Mouse (Mus musculus): ENCODE results near the gene Bok. TPM values are rescaled to one million over a fixed set of nuclear protein-coding genes. Genes with fewer than 3 reads are reported as not detected.

Gene Bok
- polyA plus RNA-seq, 1 experiment from 2014 or later: 24.6 TPM

DNA sequence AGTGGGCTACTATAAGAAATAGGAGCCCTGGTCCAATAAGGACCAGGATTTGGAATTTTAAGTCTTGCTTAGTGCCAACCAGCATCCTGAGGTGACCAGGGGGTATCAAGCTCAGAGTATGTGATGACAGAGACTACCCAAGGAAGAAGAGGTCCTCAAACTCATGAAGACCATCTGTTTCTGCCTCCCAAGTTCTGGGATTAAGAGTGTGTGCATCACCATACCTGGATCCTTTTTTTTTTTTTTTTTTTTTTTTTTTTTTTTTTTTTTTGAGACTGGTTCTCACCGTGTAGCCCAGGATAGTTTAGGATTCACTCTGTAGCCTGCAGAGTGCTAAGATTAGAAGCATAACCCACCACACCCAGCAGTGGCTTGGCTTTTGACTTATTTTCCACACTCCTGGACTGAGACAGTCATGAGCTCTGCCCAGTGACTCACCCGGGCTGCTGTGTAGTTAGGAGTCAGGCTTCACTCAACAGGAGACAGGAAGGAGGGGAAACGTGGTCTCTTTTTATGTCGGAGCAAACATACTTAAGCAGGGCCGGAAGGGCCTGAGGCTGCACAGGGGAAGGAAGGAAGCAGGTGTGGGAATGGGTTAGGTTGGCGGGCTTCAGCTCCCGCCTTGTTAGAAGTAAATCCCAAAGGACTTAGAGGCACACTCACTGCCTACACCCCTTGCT, 5.4 kb upstream of the Bok start:
- Histone ChIP-seq H3K9ac (replicated peaks; ENCODE audit: low read length) (no peak overlapping the region), H3K4me2 (ENCODE audit: low read depth, low read length) (no peak overlapping the region), H3K27ac (replicated peaks; ENCODE audit: low read depth, low read length) (no peak overlapping the region), H3K4me1 (ENCODE audit: control insufficient read depth, insufficient read depth, low read length) (no peaks in the 10 kb centered on the region), H3K36me3 (replicated peaks; ENCODE audit: control insufficient read depth, insufficient read depth, low read depth, low read length) (no peaks in the 10 kb centered on the region), H3K9me3 (replicated peaks; ENCODE audit: control insufficient read depth, low read length) (no peaks in the 10 kb centered on the region), H3K4me3 (ENCODE audit: low read depth, low read length) (no peak overlapping the region), H3K27me3 (ENCODE audit: control insufficient read depth, insufficient read depth, low read length) (no peaks in the 10 kb centered on the region)
- no peak for ATAC-seq (replicated peaks; ENCODE audit: insufficient number of reproducible peaks, low FRiP score, low TSS enrichment, low read depth)
- 64% methylated on average over 7 of the region's 7 CpGs for WGBS
- DNase-seq (ENCODE audit: low spot score): no peak

DNA sequence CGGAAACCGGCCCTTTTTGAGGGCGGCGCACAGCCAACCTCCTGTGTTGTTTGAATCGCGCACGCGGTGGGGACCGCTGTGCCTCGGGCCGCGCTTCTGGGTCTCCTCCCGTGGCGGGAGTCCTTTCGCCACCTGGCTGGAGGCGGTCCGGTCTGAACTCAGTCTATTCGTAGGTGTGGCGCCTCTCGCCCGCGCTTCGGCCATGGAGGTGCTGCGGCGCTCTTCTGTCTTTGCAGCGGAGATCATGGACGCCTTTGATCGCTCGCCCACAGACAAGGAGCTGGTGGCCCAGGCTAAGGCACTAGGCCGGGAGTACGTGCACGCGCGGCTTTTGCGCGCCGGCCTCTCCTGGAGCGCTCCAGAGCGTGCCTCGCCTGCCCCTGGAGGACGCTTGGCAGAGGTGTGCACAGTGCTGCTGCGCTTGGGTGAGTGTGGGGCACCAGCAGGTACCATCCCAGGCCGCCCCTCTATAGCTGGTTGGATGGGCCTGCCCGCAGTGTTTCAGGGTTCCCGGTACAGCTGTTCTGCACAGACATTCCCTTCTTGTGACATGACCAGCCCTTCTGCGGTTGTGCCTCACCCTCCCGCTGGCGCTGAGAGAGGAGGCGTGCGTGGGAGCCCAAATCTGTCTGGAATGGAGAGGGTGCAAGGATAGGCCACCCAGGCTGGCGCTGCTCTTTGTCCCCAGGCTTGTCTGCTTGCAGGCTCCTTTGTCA, 943 bp downstream of the Bok start:
- no peaks in the 10 kb centered on the region for H3K36me3 ChIP-seq (replicated peaks; ENCODE audit: control insufficient read depth, insufficient read depth, low read depth, low read length)
- DNase-seq (ENCODE audit: low spot score): peak; percentile 88
- no peaks in the 10 kb centered on the region for H3K9me3 ChIP-seq (replicated peaks; ENCODE audit: control insufficient read depth, low read length)
- H3K4me1 ChIP-seq (ENCODE audit: control insufficient read depth, insufficient read depth, low read length): no peaks in the 10 kb centered on the region
- H3K9ac ChIP-seq (replicated peaks; ENCODE audit: low read length): peak overlapping the region; percentile 79
- 3% methylated on average over 51 of the region's 51 CpGs for WGBS
- peak overlapping the region; percentile 59 for H3K4me3 ChIP-seq (ENCODE audit: low read depth, low read length)
- no peak overlapping the region for H3K27ac ChIP-seq (replicated peaks; ENCODE audit: low read depth, low read length)
- H3K27me3 ChIP-seq (ENCODE audit: control insufficient read depth, insufficient read depth, low read length): peaks cover 5% of the 10 kb centered on the region
- peak; percentile 90 for ATAC-seq (replicated peaks; ENCODE audit: insufficient number of reproducible peaks, low FRiP score, low TSS enrichment, low read depth)
- peak overlapping the region; percentile 89 for H3K4me2 ChIP-seq (ENCODE audit: low read depth, low read length)

DNA sequence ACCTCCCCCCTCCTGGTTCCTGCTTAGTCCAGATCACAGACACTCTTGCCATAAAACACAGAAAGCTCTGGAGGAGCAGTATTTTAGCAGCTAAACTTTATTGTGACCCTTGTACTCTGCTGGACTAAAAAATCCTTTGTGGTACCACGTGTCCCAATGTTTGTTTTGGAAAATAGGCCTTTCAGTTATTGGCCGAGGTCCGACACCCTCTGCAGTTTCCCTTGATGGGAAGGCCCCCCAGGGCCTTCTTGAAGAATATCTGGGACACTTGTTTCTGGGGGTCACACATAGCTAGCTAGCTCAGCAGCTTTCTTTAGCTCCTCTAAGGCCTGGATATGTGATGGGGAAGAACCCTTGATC, 1.5 kb downstream of the Bok start:
- Histone ChIP-seq H3K9ac (replicated peaks; ENCODE audit: low read length) (peak overlapping the region; percentile 79; the same call in 1 of the 2 replicates), H3K4me2 (ENCODE audit: low read depth, low read length) (peak overlapping the region; percentile 89), H3K4me1 (ENCODE audit: control insufficient read depth, insufficient read depth, low read length) (no peaks in the 10 kb centered on the region), H3K4me3 (ENCODE audit: low read depth, low read length) (peak overlapping the region; percentile 59; the same call in 1 of the 2 replicates), H3K27ac (replicated peaks; ENCODE audit: low read depth, low read length) (no peak overlapping the region), H3K27me3 (ENCODE audit: control insufficient read depth, insufficient read depth, low read length) (peaks cover 5% of the 10 kb centered on the region), H3K9me3 (replicated peaks; ENCODE audit: control insufficient read depth, low read length) (no peaks in the 10 kb centered on the region), H3K36me3 (replicated peaks; ENCODE audit: control insufficient read depth, insufficient read depth, low read depth, low read length) (no peaks in the 10 kb centered on the region)
- WGBS: 70% methylated on average over 3 of the region's 3 CpGs
- DNase-seq (ENCODE audit: low spot score) (no peak), ATAC-seq (replicated peaks; ENCODE audit: insufficient number of reproducible peaks, low FRiP score, low TSS enrichment, low read depth) (no peak)

DNA sequence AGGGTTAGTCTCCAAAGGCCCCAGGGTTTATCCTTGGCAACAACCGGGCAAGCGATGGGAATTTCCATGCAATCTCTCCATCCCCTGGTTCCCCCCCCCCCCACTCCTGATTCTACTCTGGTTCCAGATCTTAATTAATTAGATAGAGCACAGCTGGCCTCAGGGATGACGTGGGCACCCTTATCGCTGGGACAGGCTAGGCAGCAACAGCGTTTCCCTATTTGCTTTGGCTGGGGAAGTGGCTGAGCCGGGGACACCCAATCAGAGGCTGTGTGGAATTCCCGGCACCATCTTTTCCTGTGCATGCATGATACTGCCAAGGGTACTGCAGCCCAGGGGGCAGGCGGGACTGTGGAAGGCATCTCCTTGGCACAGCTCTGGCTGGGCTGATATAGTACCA, 2.7 kb downstream of the Bok start:
- Histone ChIP-seq H3K9me3 (replicated peaks; ENCODE audit: control insufficient read depth, low read length) (no peaks in the 10 kb centered on the region), H3K9ac (replicated peaks; ENCODE audit: low read length) (no peak overlapping the region), H3K4me2 (ENCODE audit: low read depth, low read length) (no peak overlapping the region), H3K36me3 (replicated peaks; ENCODE audit: control insufficient read depth, insufficient read depth, low read depth, low read length) (no peaks in the 10 kb centered on the region), H3K4me3 (ENCODE audit: low read depth, low read length) (no peak overlapping the region), H3K27me3 (ENCODE audit: control insufficient read depth, insufficient read depth, low read length) (peaks cover 5% of the 10 kb centered on the region), H3K27ac (replicated peaks; ENCODE audit: low read depth, low read length) (no peak overlapping the region), H3K4me1 (ENCODE audit: control insufficient read depth, insufficient read depth, low read length) (no peaks in the 10 kb centered on the region)
- no peak for ATAC-seq (replicated peaks; ENCODE audit: insufficient number of reproducible peaks, low FRiP score, low TSS enrichment, low read depth)
- no peak for DNase-seq (ENCODE audit: low spot score)
- 84% methylated on average over 8 of the region's 8 CpGs for WGBS

DNA sequence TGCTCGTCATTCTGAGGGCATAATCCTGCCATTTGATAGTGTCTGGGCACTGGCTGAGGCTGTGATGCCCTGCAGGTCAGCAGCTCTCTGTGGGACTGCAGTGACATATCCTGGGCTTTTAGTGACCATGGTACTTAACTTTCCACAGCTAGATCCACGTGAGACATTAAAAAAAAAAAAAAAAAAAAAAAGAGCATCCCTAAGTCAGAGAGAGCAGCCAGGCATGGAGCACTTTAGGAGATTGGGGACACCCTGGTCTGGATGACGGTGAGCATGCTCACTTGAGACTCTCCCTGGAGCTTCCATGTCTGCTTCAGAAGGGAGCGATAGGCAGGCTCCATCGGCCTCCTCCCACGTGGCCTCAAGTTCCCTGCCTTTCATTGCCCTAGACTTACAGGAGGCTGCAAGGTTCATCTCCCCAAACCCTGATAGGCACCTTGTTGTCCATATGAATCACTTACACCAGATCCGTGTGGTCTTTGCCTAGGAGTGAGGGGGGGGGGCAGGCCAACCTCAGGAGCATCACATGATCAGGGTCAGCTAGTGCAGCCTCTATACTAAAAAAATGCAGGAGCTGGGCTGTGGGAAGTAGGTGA, 4.5 kb downstream of the Bok start:
- no peak overlapping the region for H3K4me2 ChIP-seq (ENCODE audit: low read depth, low read length)
- no peaks in the 10 kb centered on the region for H3K4me1 ChIP-seq (ENCODE audit: control insufficient read depth, insufficient read depth, low read length)
- H3K4me3 ChIP-seq (ENCODE audit: low read depth, low read length): no peak overlapping the region
- 89% methylated on average over 7 of the region's 7 CpGs for WGBS
- ATAC-seq (replicated peaks; ENCODE audit: insufficient number of reproducible peaks, low FRiP score, low TSS enrichment, low read depth) (no peak), DNase-seq (ENCODE audit: low spot score) (no peak)
- H3K9me3 ChIP-seq (replicated peaks; ENCODE audit: control insufficient read depth, low read length): no peaks in the 10 kb centered on the region
- no peaks in the 10 kb centered on the region for H3K36me3 ChIP-seq (replicated peaks; ENCODE audit: control insufficient read depth, insufficient read depth, low read depth, low read length)
- H3K9ac ChIP-seq (replicated peaks; ENCODE audit: low read length): no peak overlapping the region
- H3K27me3 ChIP-seq (ENCODE audit: control insufficient read depth, insufficient read depth, low read length): peaks cover 5% of the 10 kb centered on the region
- no peak overlapping the region for H3K27ac ChIP-seq (replicated peaks; ENCODE audit: low read depth, low read length)

DNA sequence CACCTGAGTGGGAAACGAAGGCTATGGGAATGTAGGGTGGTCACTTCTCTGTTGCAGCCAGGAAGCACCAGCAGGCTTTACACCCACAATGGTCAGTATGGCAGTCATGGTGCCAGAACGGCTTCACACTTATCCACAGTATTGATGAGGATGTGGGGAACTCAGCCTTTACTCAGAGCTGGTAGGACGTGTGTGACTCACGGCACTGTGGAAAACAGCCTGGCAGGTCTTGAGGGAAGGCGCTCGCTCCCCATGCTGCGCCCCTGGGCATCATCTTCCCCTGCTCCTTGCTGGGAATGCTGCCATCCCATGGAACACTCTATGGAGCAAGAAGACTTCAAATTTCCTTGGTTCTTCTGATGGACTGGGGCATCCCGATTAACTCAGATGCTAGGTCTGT, 5.6 kb downstream of the Bok start:
- no peaks in the 10 kb centered on the region for H3K9me3 ChIP-seq (replicated peaks; ENCODE audit: control insufficient read depth, low read length)
- ATAC-seq (replicated peaks; ENCODE audit: insufficient number of reproducible peaks, low FRiP score, low TSS enrichment, low read depth) (no peak), DNase-seq (ENCODE audit: low spot score) (no peak)
- H3K4me3 ChIP-seq (ENCODE audit: low read depth, low read length): no peak overlapping the region
- H3K36me3 ChIP-seq (replicated peaks; ENCODE audit: control insufficient read depth, insufficient read depth, low read depth, low read length): no peaks in the 10 kb centered on the region
- no peaks in the 10 kb centered on the region for H3K4me1 ChIP-seq (ENCODE audit: control insufficient read depth, insufficient read depth, low read length)
- peaks cover 5% of the 10 kb centered on the region; the same call in 1 of the 2 replicates for H3K27me3 ChIP-seq (ENCODE audit: control insufficient read depth, insufficient read depth, low read length)
- H3K4me2 ChIP-seq (ENCODE audit: low read depth, low read length): no peak overlapping the region
- H3K27ac ChIP-seq (replicated peaks; ENCODE audit: low read depth, low read length): no peak overlapping the region
- WGBS: 90% methylated on average over 8 of the region's 8 CpGs
- H3K9ac ChIP-seq (replicated peaks; ENCODE audit: low read length): no peak overlapping the region

DNA sequence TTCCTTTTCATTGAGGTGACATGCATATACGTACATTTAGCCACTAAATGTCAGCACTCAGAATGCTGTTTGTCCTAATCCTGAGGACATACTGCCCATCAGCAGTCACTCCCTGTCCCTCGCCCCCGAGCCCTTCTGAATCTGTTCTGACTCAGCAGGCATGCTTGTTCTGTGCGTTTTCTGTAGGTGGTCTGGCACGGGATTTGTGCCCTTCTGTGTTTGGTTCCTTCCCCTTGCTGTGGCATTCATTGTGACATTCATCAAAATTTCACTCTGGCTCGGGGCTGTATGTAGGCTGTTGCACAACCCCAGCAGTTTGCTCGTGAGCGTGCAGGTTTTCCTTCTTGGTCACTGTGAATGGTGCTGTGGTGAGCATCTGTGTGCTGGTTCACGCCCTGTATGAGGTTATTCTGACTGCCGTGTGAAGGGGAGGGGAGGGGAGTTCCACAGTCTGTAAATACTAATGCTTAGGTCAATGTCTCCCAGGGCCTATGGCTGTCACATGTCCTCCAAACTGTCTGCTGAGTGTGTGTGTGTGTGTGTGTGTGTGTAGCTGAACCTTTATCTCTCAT, 6.4 kb downstream of the Bok start:
- Histone ChIP-seq H3K4me2 (ENCODE audit: low read depth, low read length) (no peak overlapping the region), H3K36me3 (replicated peaks; ENCODE audit: control insufficient read depth, insufficient read depth, low read depth, low read length) (no peaks in the 10 kb centered on the region), H3K27ac (replicated peaks; ENCODE audit: low read depth, low read length) (no peak overlapping the region), H3K9ac (replicated peaks; ENCODE audit: low read length) (no peak overlapping the region), H3K27me3 (ENCODE audit: control insufficient read depth, insufficient read depth, low read length) (peaks cover 3% of the 10 kb centered on the region; the same call in 1 of the 2 replicates), H3K4me3 (ENCODE audit: low read depth, low read length) (no peak overlapping the region), H3K4me1 (ENCODE audit: control insufficient read depth, insufficient read depth, low read length) (no peaks in the 10 kb centered on the region), H3K9me3 (replicated peaks; ENCODE audit: control insufficient read depth, low read length) (no peaks in the 10 kb centered on the region)
- WGBS: 78% methylated on average over 10 of the region's 10 CpGs
- DNase-seq (ENCODE audit: low spot score) (no peak), ATAC-seq (replicated peaks; ENCODE audit: insufficient number of reproducible peaks, low FRiP score, low TSS enrichment, low read depth) (no peak)

DNA sequence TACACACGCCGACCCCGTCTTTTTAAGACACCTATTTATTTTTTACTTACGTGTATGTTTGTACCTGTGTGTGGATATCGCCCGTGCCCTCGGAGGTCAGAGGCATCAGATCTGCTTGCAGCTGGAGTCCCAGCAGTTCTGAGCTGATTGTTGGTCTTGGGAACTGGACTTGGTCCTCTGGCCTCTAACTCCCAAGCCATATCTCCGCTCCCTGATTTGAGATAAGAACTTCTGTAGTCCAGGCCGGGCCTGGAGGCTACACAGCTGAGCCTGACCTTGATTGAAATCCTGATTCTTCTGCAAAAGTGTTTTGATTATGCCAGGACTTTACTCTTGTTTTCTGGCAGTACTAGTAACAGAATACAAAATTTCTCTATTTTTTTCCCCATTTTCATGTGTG, 7.3 kb downstream of the Bok start:
- H3K9ac ChIP-seq (replicated peaks; ENCODE audit: low read length): no peak overlapping the region
- no peaks in the 10 kb centered on the region for H3K9me3 ChIP-seq (replicated peaks; ENCODE audit: control insufficient read depth, low read length)
- H3K4me1 ChIP-seq (ENCODE audit: control insufficient read depth, insufficient read depth, low read length): no peaks in the 10 kb centered on the region
- H3K27me3 ChIP-seq (ENCODE audit: control insufficient read depth, insufficient read depth, low read length): no peaks in the 10 kb centered on the region
- no peak for DNase-seq (ENCODE audit: low spot score)
- no peak for ATAC-seq (replicated peaks; ENCODE audit: insufficient number of reproducible peaks, low FRiP score, low TSS enrichment, low read depth)
- WGBS: 92% methylated on average over 9 of the region's 9 CpGs
- H3K36me3 ChIP-seq (replicated peaks; ENCODE audit: control insufficient read depth, insufficient read depth, low read depth, low read length): no peaks in the 10 kb centered on the region
- no peak overlapping the region for H3K4me3 ChIP-seq (ENCODE audit: low read depth, low read length)
- no peak overlapping the region for H3K4me2 ChIP-seq (ENCODE audit: low read depth, low read length)
- no peak overlapping the region for H3K27ac ChIP-seq (replicated peaks; ENCODE audit: low read depth, low read length)
